Mouse (Mus musculus) midbrain, embryonic 12.5 days (tissue): ENCODE measurements around the gene Olfr780. TPM values are rescaled to one million over a fixed set of nuclear protein-coding genes. Genes with fewer than 3 reads are reported as not detected.
"Not testable (repeated sequence)": the region's sequence is repeated elsewhere in the genome, so short reads cannot be mapped to it uniquely, and the experiment has no call there.

Experiments used
- ATAC-seq: fragments of 200-750 bp; cut with Nextera tagmentation; 2 replicates; pipeline ENCODE4 v1.8.0; 2017; ENCODE audit warnings: low read depth, moderate TSS enrichment, moderate library complexity; ENCODE audit not compliant: low FRiP score
- H3K27ac ChIP-seq: fragments of 300-500 bp; sonication (generic); replicated peaks from 2 replicates; pipeline ENCODE4 v1.5.1; 2016; ENCODE audit warnings: mild to moderate bottlenecking
- H3K27me3 ChIP-seq: fragments of 300-500 bp; sonication (generic); 2 replicates; pipeline ENCODE4 v1.6.1; 2016; ENCODE audit warnings: mild to moderate bottlenecking
- H3K36me3 ChIP-seq: fragments of 300-500 bp; sonication (generic); 2 replicates; pipeline ENCODE4 v1.6.1; 2016
- H3K4me1 ChIP-seq: fragments of 300-500 bp; sonication (generic); 2 replicates; pipeline ENCODE4 v1.6.1; 2016
- H3K4me2 ChIP-seq: fragments of 300-500 bp; sonication (generic); replicated peaks from 2 replicates; pipeline ENCODE4 v1.6.1; 2016; ENCODE audit warnings: mild to moderate bottlenecking, moderate library complexity
- H3K4me3 ChIP-seq: fragments of 300-500 bp; sonication (generic); 2 replicates; pipeline ENCODE4 v1.5.1; 2016; ENCODE audit warnings: mild to moderate bottlenecking
- H3K9ac ChIP-seq: fragments of 300-500 bp; sonication (generic); replicated peaks from 2 replicates; pipeline ENCODE4 v1.6.1; 2016; ENCODE audit warnings: mild to moderate bottlenecking, moderate library complexity
- H3K9me3 ChIP-seq: fragments of 300-500 bp; sonication (generic); 2 replicates; pipeline ENCODE4 v1.6.1; 2016; ENCODE audit warnings: mild to moderate bottlenecking
- WGBS: fragments of 180-500 bp; shearing (Covaris S2); methylation state at CpG from one replicate; pipeline ENCODE4 v1.1.7; 2016; 5-methylcytosine and 5-hydroxymethylcytosine counted together
- polyA plus RNA-seq: library from polyadenylated mRNA; unstranded; fragments of >200 nt; fragmentation: Nextera tagmentation; extraction: Ambion mirVana; gene quantifications from 2 replicates; pipeline ENCODE4 v1.2.1, GENCODE M21; 2016

The Olfr780 gene
- not detected in 2 replicates for polyA plus RNA-seq

DNA sequence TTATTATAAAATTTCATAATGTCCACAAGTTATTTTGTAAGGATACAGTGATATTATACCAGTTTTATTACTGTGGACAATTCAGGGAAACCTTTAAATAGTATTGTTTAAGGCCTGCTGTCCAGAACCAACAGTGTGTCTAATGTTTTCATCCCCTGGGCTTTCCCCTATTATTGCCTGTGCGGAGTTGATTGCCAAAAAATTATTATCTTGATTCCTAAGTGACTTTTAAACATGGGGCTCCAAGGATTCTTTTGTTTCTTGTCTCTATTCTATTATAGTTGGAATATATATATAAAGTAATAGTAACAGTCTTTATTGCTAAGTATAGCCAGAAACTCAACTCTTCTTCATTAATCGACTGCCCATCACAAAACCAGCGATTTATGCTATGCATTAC, at the start of gene Olfr780:
Olfr780 (plus strand) TSS at position 301 of the 400 bp plus-strand sequence.
- 92% methylated on average over 3 of the region's 3 CpGs for WGBS
- Histone ChIP-seq H3K4me3 (no peak within 1 kb of the TSS), H3K36me3 (no peaks in the 10 kb centered on the region), H3K9me3 (no peaks in the 10 kb centered on the region), H3K9ac (no peak within 1 kb of the TSS), H3K27me3 (no peaks in the 10 kb centered on the region), H3K4me1 (no peaks in the 10 kb centered on the region), H3K27ac (no peak within 1 kb of the TSS), H3K4me2 (no peak within 1 kb of the TSS)
- ATAC-seq, result no peak

DNA sequence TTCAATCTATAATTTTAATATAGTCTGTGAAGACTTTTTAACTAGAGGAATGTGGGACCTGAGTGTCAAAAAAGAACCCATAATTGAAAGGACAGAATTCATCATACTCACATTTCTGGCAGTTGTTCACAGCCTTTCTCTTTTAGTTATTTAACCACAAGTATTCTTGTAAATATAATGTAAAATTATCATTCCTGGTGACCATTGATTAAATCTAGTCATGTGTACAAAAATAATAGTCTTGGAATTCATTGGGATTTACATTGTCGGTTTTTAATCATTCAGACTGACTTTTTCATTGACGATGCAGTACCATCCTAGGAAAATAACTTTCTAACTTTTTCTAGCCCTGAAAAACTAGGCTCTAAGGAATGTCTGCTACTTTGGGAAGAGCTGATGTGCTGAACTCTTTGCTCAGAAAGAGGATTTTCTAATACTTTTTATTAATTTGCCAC, 46.8 kb upstream of the Olfr780 start, which contains the start of gene Olfr777:
Olfr777 (minus strand) TSS at position 405 of the 455 bp plus-strand sequence.
- no peak within 1 kb of the TSS for H3K9ac ChIP-seq
- no peak within 1 kb of the TSS for H3K4me2 ChIP-seq
- no peak within 1 kb of the TSS for H3K27ac ChIP-seq
- no peak within 1 kb of the TSS for H3K4me3 ChIP-seq
- ATAC-seq, result no peak
- no peaks in the 10 kb centered on the region for H3K4me1 ChIP-seq
- no peaks in the 10 kb centered on the region for H3K27me3 ChIP-seq
- no peaks in the 10 kb centered on the region for H3K9me3 ChIP-seq
- no peaks in the 10 kb centered on the region for H3K36me3 ChIP-seq
- 93% methylated on average over 2 of the region's 2 CpGs for WGBS

GRCm38 (mm10) chr10:129312973-129313372, 4.9 kb upstream of the Olfr780 start:
- H3K4me2 ChIP-seq, H3K27ac ChIP-seq, H3K9me3 ChIP-seq, H3K9ac ChIP-seq, H3K27me3 ChIP-seq, H3K4me1 ChIP-seq, H3K36me3 ChIP-seq, ATAC-seq, H3K4me3 ChIP-seq: not testable (repeated sequence)
- WGBS, result 74% methylated on average over 1 of the region's 1 CpGs

- not testable (repeated sequence) for H3K9ac ChIP-seq, H3K9me3 ChIP-seq, H3K4me3 ChIP-seq, ATAC-seq, H3K27me3 ChIP-seq, H3K27ac ChIP-seq, H3K36me3 ChIP-seq, H3K4me1 ChIP-seq, H3K4me2 ChIP-seq
- no CpG with 5 or more reads among the region's 1 CpGs for WGBS
These were observed 4.4 kb upstream of the Olfr780 start for GRCm38 (mm10) chr10:129313521-129313920.

- no peak within 1 kb of the TSS for H3K9ac ChIP-seq
- H3K27me3 ChIP-seq, result no peaks in the 10 kb centered on the region
- H3K36me3 ChIP-seq, result no peaks in the 10 kb centered on the region
- no peak within 1 kb of the TSS for H3K4me3 ChIP-seq
- no peaks in the 10 kb centered on the region for H3K4me1 ChIP-seq
- H3K27ac ChIP-seq, result no peak within 1 kb of the TSS
- H3K4me2 ChIP-seq, result no peak within 1 kb of the TSS
- ATAC-seq, result no peak
- no peaks in the 10 kb centered on the region for H3K9me3 ChIP-seq
These were observed 10.6 kb downstream of the Olfr780 start, which contains the start of gene Olfr781 for GRCm38 (mm10) chr10:129328554-129328953. Gene Olfr781 (plus strand): TSS chr10:129328854.

DNA sequence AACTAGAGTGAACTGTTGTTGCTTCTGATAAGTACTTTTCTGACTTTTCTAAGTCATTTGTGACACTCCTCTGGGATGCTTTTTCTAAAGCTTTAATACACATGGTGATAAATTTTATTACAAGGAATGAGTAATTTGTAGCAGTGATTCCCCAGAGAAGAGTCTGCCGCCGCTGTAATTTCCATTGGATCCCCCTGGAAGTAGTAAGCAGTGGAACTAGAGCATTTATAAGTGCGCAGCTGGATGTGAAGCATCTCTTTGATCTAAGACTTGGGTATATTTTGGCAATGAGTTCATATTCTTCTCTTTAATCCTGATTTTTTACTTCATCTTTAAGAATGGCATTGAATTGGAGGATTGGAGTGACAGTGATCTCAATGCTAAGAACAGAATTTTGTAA, 30.6 kb downstream of the Olfr780 start, which contains the start of gene Olfr782:
Olfr782 (plus strand) TSS at position 301 of the 400 bp plus-strand sequence.
- WGBS, result 96% methylated on average over 3 of the region's 3 CpGs
- no peak within 1 kb of the TSS for H3K4me3 ChIP-seq

GRCm38 (mm10) chr10:129352475-129352874, 34.6 kb downstream of the Olfr780 start:
- not testable (repeated sequence) for ATAC-seq, H3K9ac ChIP-seq
- WGBS, result 73% methylated on average over 2 of the region's 2 CpGs

More for the DNA sequence above, 30.6 kb downstream of the Olfr780 start, which contains the start of gene Olfr782:
- no peak within 1 kb of the TSS for H3K27ac ChIP-seq
- no peak within 1 kb of the TSS for H3K9ac ChIP-seq
- no peaks in the 10 kb centered on the region for H3K9me3 ChIP-seq
- no peak for ATAC-seq
- H3K27me3 ChIP-seq, result no peaks in the 10 kb centered on the region
- no peaks in the 10 kb centered on the region for H3K4me1 ChIP-seq
- no peak within 1 kb of the TSS for H3K4me2 ChIP-seq
- no peaks in the 10 kb centered on the region for H3K36me3 ChIP-seq

DNA sequence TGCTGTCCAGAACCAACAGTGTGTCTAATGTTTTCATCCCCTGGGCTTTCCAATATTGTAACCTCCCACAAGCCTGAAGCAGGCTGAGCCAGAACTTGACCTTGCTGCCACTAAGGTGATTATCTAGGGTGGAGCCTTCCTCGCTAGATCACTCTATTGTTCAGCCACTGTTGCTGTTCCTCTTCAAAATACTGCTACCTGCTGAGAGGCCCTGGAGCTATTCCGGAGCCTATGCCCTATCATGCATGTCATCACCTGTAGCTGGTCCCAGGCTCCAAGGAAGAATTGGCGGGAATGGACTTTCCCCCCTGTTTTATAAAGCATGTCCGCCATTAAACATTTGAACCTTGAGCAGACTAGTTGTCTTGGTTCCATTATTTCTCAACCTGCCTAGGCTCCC, 38.6 kb downstream of the Olfr780 start:
- H3K9me3 ChIP-seq, ATAC-seq, H3K4me2 ChIP-seq, H3K36me3 ChIP-seq, H3K27me3 ChIP-seq, H3K4me1 ChIP-seq, H3K9ac ChIP-seq, H3K4me3 ChIP-seq, H3K27ac ChIP-seq: not testable (repeated sequence)
- 82% methylated on average over 4 of the region's 4 CpGs for WGBS

More at GRCm38 (mm10) chr10:129352475-129352874, 34.6 kb downstream of the Olfr780 start:
- H3K36me3 ChIP-seq, H3K27me3 ChIP-seq, H3K4me2 ChIP-seq, H3K4me3 ChIP-seq, H3K9me3 ChIP-seq, H3K4me1 ChIP-seq, H3K27ac ChIP-seq: not testable (repeated sequence)

- H3K27me3 ChIP-seq, result no peaks in the 10 kb centered on the region
- no peak for ATAC-seq
- 80% methylated on average over 5 of the region's 5 CpGs for WGBS
These were observed 39.4 kb downstream of the Olfr780 start for GRCm38 (mm10) chr10:129357307-129357706.

More at GRCm38 (mm10) chr10:129357307-129357706, 39.4 kb downstream of the Olfr780 start:
- Histone ChIP-seq H3K9ac (no peak overlapping the region), H3K36me3 (no peaks in the 10 kb centered on the region), H3K9me3 (no peaks in the 10 kb centered on the region), H3K4me3 (no peak overlapping the region), H3K27ac (no peak overlapping the region), H3K4me2 (no peak overlapping the region), H3K4me1 (no peaks in the 10 kb centered on the region)

Other genes starting within 250 kb of the Olfr780 start
- not detected in 2 replicates for gene Olfr766-ps1, start 249.1 kb upstream of the Olfr780 start, polyA plus RNA-seq
- gene Olfr767, start 235.2 kb upstream of the Olfr780 start, polyA plus RNA-seq, result not detected in 2 replicates
- gene Olfr768, start 218.7 kb upstream of the Olfr780 start, polyA plus RNA-seq, result not detected in 2 replicates
- gene Olfr769, start 200.3 kb upstream of the Olfr780 start, polyA plus RNA-seq, result not detected in 2 replicates
- gene Olfr770, start 179.1 kb upstream of the Olfr780 start, polyA plus RNA-seq, result not detected in 2 replicates
- not detected in 2 replicates for gene Olfr771, start 153.4 kb upstream of the Olfr780 start, polyA plus RNA-seq
- not detected in 2 replicates for gene Olfr772, start 140.2 kb upstream of the Olfr780 start, polyA plus RNA-seq
- not detected in 2 replicates for gene Olfr773, start 130.7 kb upstream of the Olfr780 start, polyA plus RNA-seq
- gene Olfr774, start 81.9 kb upstream of the Olfr780 start, polyA plus RNA-seq, result not detected in 2 replicates
- not detected in 2 replicates for gene Olfr775, start 69.7 kb upstream of the Olfr780 start, polyA plus RNA-seq
- not detected in 2 replicates for gene Olfr776, start 59.0 kb upstream of the Olfr780 start, polyA plus RNA-seq
- gene Olfr777, start 46.6 kb upstream of the Olfr780 start, polyA plus RNA-seq, result not detected in 2 replicates
- not detected in 2 replicates for gene Olfr781, start 10.7 kb downstream of the Olfr780 start, polyA plus RNA-seq
- gene Olfr782, start 30.7 kb downstream of the Olfr780 start, polyA plus RNA-seq, result not detected in 2 replicates
- gene Olfr784, start 66.0 kb downstream of the Olfr780 start, polyA plus RNA-seq, result not detected in 2 replicates
- gene Olfr785, start 87.3 kb downstream of the Olfr780 start, polyA plus RNA-seq, result not detected in 2 replicates
- not detected in 2 replicates for gene Olfr786, start 109.2 kb downstream of the Olfr780 start, polyA plus RNA-seq
- gene Olfr787, start 143.7 kb downstream of the Olfr780 start, polyA plus RNA-seq, result not detected in 2 replicates
- not detected in 2 replicates for gene Olfr788, start 152.9 kb downstream of the Olfr780 start, polyA plus RNA-seq
- not detected in 2 replicates for gene Olfr789, start 166.6 kb downstream of the Olfr780 start, polyA plus RNA-seq
- gene Olfr790, start 180.4 kb downstream of the Olfr780 start, polyA plus RNA-seq, result not detected in 2 replicates
- not detected in 2 replicates for gene Olfr791, start 203.7 kb downstream of the Olfr780 start, polyA plus RNA-seq
- not detected in 2 replicates for gene Olfr792, start 221.0 kb downstream of the Olfr780 start, polyA plus RNA-seq
- not detected in 2 replicates for gene Olfr794, start 249.5 kb downstream of the Olfr780 start, polyA plus RNA-seq